In the genomic region with DNA sequence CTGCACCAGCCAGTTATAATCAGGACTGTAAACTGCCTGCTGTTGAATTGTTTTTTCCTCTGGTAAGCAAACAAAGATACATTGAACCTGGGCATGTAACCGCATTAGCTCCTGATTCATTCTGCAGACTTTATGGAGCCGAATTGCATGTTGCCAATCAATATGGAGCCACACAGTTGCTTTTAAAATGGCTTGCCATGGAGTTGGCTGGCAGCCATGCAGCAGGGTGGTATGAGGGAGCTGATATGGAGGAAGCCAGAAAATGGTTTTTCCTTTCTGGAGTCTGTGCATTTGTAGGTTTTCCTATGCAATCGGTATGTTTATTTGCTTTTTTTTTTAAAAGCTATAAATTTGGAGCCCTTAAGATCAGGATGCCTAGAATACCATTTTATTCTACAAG, we compare ENCODE assay signal across 15 mouse cellular contexts. TPM values are rescaled to one million over a fixed set of nuclear protein-coding genes. Genes with fewer than 3 reads are reported as not detected.
DNase-seq lines count a peak whose midpoint lies in the region; ATAC-seq and TF ChIP-seq lines count a peak whose summit lies in the region.
"Had no signal": no experiment of that assay in that cellular context is flagged by ENCODE, and none has a peak within 500 bp of the region (broad histone marks: within the 10 kb centered on the region; RNA-seq: fewer than 3 reads in every experiment).

No protein-coding gene starts in this region.

- no peaks in the 10 kb centered on the region for H3K9me3 ChIP-seq in heart, postnatal 0 days (replicated peaks; ENCODE audit: control insufficient read depth, low read length)
- H3K9me3 ChIP-seq in heart, embryonic 10.5 days = no peaks in the 10 kb centered on the region
- H3K9me3 ChIP-seq in limb, embryonic 12.5 days = no peaks in the 10 kb centered on the region; the same call in 1 of the 2 replicates
- no peaks in the 10 kb centered on the region for H3K9me3 ChIP-seq in limb, embryonic 10.5 days (replicated peaks)
- H3K9me3 ChIP-seq in forebrain, embryonic 16.5 days (ENCODE audit: control insufficient read depth, low read length) = no peaks in the 10 kb centered on the region
- H3K9me3 ChIP-seq: hindbrain, embryonic 15.5 days had no signal

- no peak overlapping the region for H3K9ac ChIP-seq in heart, postnatal 0 days (replicated peaks; ENCODE audit: low read depth, low read length)
- H3K9ac ChIP-seq in limb, embryonic 12.5 days (replicated peaks) = no peak overlapping the region
- H3K9ac ChIP-seq in forebrain, embryonic 16.5 days (replicated peaks; ENCODE audit: low read depth, low read length) = no peak overlapping the region
- H3K9ac ChIP-seq: hindbrain, embryonic 15.5 days had no signal

- no peak for TF ChIP-seq CTCF in heart, postnatal 0 days (IDR thresholded peaks at IDR 0.05; ENCODE audit: low read depth)
- no peak for TF ChIP-seq CTCF in bone marrow macrophage, adult 2 months (IDR thresholded peaks at IDR 0.05; ENCODE audit: low read depth, low read length)

- no peaks in the 10 kb centered on the region for H3K4me1 ChIP-seq in heart, postnatal 0 days (ENCODE audit: control insufficient read depth, insufficient read depth)
- no peaks in the 10 kb centered on the region for H3K4me1 ChIP-seq in heart, embryonic 10.5 days
- H3K4me1 ChIP-seq in limb, embryonic 12.5 days (replicated peaks) = peaks cover 33% of the 10 kb centered on the region
- H3K4me1 ChIP-seq in limb, embryonic 10.5 days = peaks cover 37% of the 10 kb centered on the region
- peaks cover 7% of the 10 kb centered on the region for H3K4me1 ChIP-seq in bone marrow macrophage, adult 2 months (ENCODE audit: control insufficient read depth, insufficient read depth, low read length)
- H3K4me1 ChIP-seq in forebrain, embryonic 16.5 days (replicated peaks; ENCODE audit: control insufficient read depth, insufficient read depth, low read length) = peaks cover 12% of the 10 kb centered on the region
- H3K4me1 ChIP-seq: hindbrain, embryonic 15.5 days had no signal

- no peak overlapping the region for H3K4me2 ChIP-seq in heart, postnatal 0 days (ENCODE audit: low read depth, low read length)
- H3K4me2 ChIP-seq in limb, embryonic 12.5 days = no peak overlapping the region
- H3K4me2 ChIP-seq in forebrain, embryonic 16.5 days (ENCODE audit: low read length) = no peak overlapping the region
- H3K4me2 ChIP-seq: hindbrain, embryonic 15.5 days had no signal

- ATAC-seq in heart, postnatal 0 days (ENCODE audit: insufficient read depth, low read depth) = no peak
- peak; percentile 46; the same call in 1 of the 2 replicates for ATAC-seq in limb, embryonic 12.5 days (ENCODE audit: insufficient number of reproducible peaks, insufficient read depth, low FRiP score, low TSS enrichment, low read depth)
- peak; percentile 87 for ATAC-seq in forebrain, embryonic 16.5 days
- no peak for ATAC-seq in granulocyte monocyte progenitor cell, adult 5-6 weeks (replicated peaks; ENCODE audit: poor library complexity, severe bottlenecking)
- ATAC-seq in megakaryocyte-erythroid progenitor cell, adult 5-6 weeks (replicated peaks; ENCODE audit: low FRiP score, low TSS enrichment, poor library complexity, severe bottlenecking) = no peak

- WGBS in heart, postnatal 0 days = 71% methylated on average over 3 of the region's 3 CpGs
- 80% methylated on average over 3 of the region's 3 CpGs for WGBS in heart, embryonic 10.5 days
- 57% methylated on average over 3 of the region's 3 CpGs for WGBS in limb, embryonic 12.5 days
- 85% methylated on average over 3 of the region's 3 CpGs for WGBS in limb, embryonic 10.5 days
- 40% methylated on average over 3 of the region's 3 CpGs for WGBS in forebrain, embryonic 16.5 days

- no peaks in the 10 kb centered on the region for H3K27me3 ChIP-seq in heart, postnatal 0 days (ENCODE audit: control insufficient read depth, insufficient read depth, low read length)
- H3K27me3 ChIP-seq in heart, embryonic 10.5 days (ENCODE audit: insufficient read depth, poor library complexity, severe bottlenecking) = no peaks in the 10 kb centered on the region
- no peaks in the 10 kb centered on the region for H3K27me3 ChIP-seq in limb, embryonic 12.5 days
- no peaks in the 10 kb centered on the region for H3K27me3 ChIP-seq in limb, embryonic 10.5 days (ENCODE audit: low read depth, poor library complexity, severe bottlenecking)
- no peaks in the 10 kb centered on the region for H3K27me3 ChIP-seq in forebrain, embryonic 16.5 days (replicated peaks; ENCODE audit: control insufficient read depth, insufficient read depth, low read length)
- H3K27me3 ChIP-seq: CH12.LX; hindbrain, embryonic 15.5 days had no signal

- no peak for TF ChIP-seq POLR2A in bone marrow macrophage, adult 2 months (IDR thresholded peaks at IDR 0.05; ENCODE audit: borderline replicate concordance, low read depth, low read length)

- no peaks in the 10 kb centered on the region for H3K36me3 ChIP-seq in heart, postnatal 0 days (replicated peaks; ENCODE audit: control insufficient read depth, insufficient read depth, low read length)
- no peaks in the 10 kb centered on the region for H3K36me3 ChIP-seq in heart, embryonic 10.5 days
- no peaks in the 10 kb centered on the region for H3K36me3 ChIP-seq in limb, embryonic 12.5 days
- no peaks in the 10 kb centered on the region for H3K36me3 ChIP-seq in limb, embryonic 10.5 days
- H3K36me3 ChIP-seq in forebrain, embryonic 16.5 days (ENCODE audit: control insufficient read depth, insufficient read depth) = no peaks in the 10 kb centered on the region
- H3K36me3 ChIP-seq: hindbrain, embryonic 15.5 days had no signal

- DNase-seq in heart, postnatal 0 days (ENCODE audit: low spot score) = no peak
- no peak for DNase-seq in heart, embryonic 10.5 days (ENCODE audit: low spot score)
- DNase-seq in limb, embryonic 10.5 days (ENCODE audit: low spot score) = no peak
- DNase-seq: adrenal gland, postnatal 14 days; cerebellum, adult 8-10 months; lung, postnatal 36 days had no signal

- no peak for TF ChIP-seq EP300 in heart, postnatal 0 days (IDR thresholded peaks at IDR 0.05; ENCODE audit: low read depth)

- H3K27ac ChIP-seq in heart, postnatal 0 days (ENCODE audit: low read depth) = 0 out of 2 replicates have a peak overlapping the region, but pooled peaks have one; percentile 25
- H3K27ac ChIP-seq in heart, embryonic 10.5 days = no peak overlapping the region
- peak overlapping the region; percentile 30; the same call in 1 of the 2 replicates for H3K27ac ChIP-seq in limb, embryonic 12.5 days
- no peak overlapping the region for H3K27ac ChIP-seq in limb, embryonic 10.5 days
- peak overlapping the region; percentile 40; the same call in 1 of the 2 replicates for H3K27ac ChIP-seq in bone marrow macrophage, adult 2 months (ENCODE audit: insufficient read depth, low read depth, low read length)
- peak overlapping the region; percentile 55; the same call in 1 of the 2 replicates for H3K27ac ChIP-seq in forebrain, embryonic 16.5 days (ENCODE audit: low read length)
- H3K27ac ChIP-seq: hindbrain, embryonic 15.5 days had no signal

- no peak overlapping the region for H3K4me3 ChIP-seq in heart, postnatal 0 days (ENCODE audit: low read depth, low read length)
- H3K4me3 ChIP-seq in heart, embryonic 10.5 days = no peak overlapping the region
- no peak overlapping the region for H3K4me3 ChIP-seq in limb, embryonic 12.5 days (replicated peaks)
- H3K4me3 ChIP-seq in limb, embryonic 10.5 days = no peak overlapping the region
- no peak overlapping the region for H3K4me3 ChIP-seq in bone marrow macrophage, adult 2 months (ENCODE audit: insufficient read depth, low read length)
- no peak overlapping the region for H3K4me3 ChIP-seq in forebrain, embryonic 16.5 days (replicated peaks; ENCODE audit: low read length)
- H3K4me3 ChIP-seq: hindbrain, embryonic 15.5 days had no signal

RNA-seq across cellular contexts. Expression of a gene that starts 28.0 kb away (rescaled TPM):
- not detected in 2 replicates for total RNA-seq in heart, postnatal 0 days (2014; rRNA removed; ENCODE audit: low replicate concordance)
- polyA plus RNA-seq in heart, postnatal 0 days (2015; fragmentation: Nextera tagmentation; extraction: Ambion mirVana) = not detected in 2 replicates
- not detected in 2 replicates for polyA plus RNA-seq in heart, embryonic 10.5 days (2016; fragmentation: Nextera tagmentation; extraction: Ambion mirVana)
- 8.7 and 9.7 TPM in 2 replicates for polyA plus RNA-seq in limb, embryonic 12.5 days (2016; fragmentation: Nextera tagmentation; extraction: Ambion mirVana)
- 0.20 and 2.2 TPM in 2 replicates for polyA plus RNA-seq in limb, embryonic 10.5 days (2016; fragmentation: Nextera tagmentation; extraction: Ambion mirVana)
- polyA plus RNA-seq in bone marrow macrophage, adult 2 months (2012; ENCODE audit: insufficient read depth, insufficient read length, missing spikeins) = not detected in 2 replicates
- polyA plus RNA-seq in forebrain, embryonic 16.5 days (2015; fragmentation: Nextera tagmentation; extraction: Ambion mirVana) = not detected in 2 replicates
- not detected in 2 replicates for total RNA-seq in granulocyte monocyte progenitor cell, adult 5-6 weeks (2014; fragmentation: Nextera tagmentation)
- not detected in 2 replicates for total RNA-seq in granulocyte monocyte progenitor cell, adult 5-6 weeks (2017)
- not detected in 2 replicates for total RNA-seq in megakaryocyte-erythroid progenitor cell, adult 5-6 weeks (2014; fragmentation: Nextera tagmentation)
- not detected in 2 replicates for total RNA-seq in megakaryocyte-erythroid progenitor cell, adult 5-6 weeks (2017)
- total RNA-seq: adrenal gland, postnatal 14 days; CH12.LX; gastrocnemius, adult 8-10 months had no signal
- polyA plus RNA-seq: hindbrain, embryonic 15.5 days; testis, adult 2 months had no signal

Comparison
In these comparisons a context has a peak if more than half of its experiments do, and no peak if none do; other contexts are left out.
1. H3K27ac ChIP-seq: peak in heart, postnatal 0 days (single experiment), limb, embryonic 12.5 days (single experiment), bone marrow macrophage, adult 2 months (single experiment) and forebrain, embryonic 16.5 days (single experiment); none in heart, embryonic 10.5 days (single experiment) and limb, embryonic 10.5 days (single experiment).
2. ATAC-seq: peak in limb, embryonic 12.5 days (single experiment) and forebrain, embryonic 16.5 days (single experiment); none in heart, postnatal 0 days (single experiment), granulocyte monocyte progenitor cell, adult 5-6 weeks (single experiment) and megakaryocyte-erythroid progenitor cell, adult 5-6 weeks (single experiment).